Mouse (Mus musculus) kidney, adult 2 months (tissue): ENCODE results near the gene Purb.

Experiments used
- CTCF ChIP-seq: fragments of 200-500 bp; conservative IDR thresholded peaks from 2 replicates; pipeline ENCODE4 v1.5.1; 2011; ENCODE audit warnings: low read depth, mild to moderate bottlenecking, control low read depth, low read length, moderate library complexity, mixed read lengths; ENCODE audit not compliant: insufficient read depth, insufficient read length
- POLR2A ChIP-seq: fragments of 200-500 bp; IDR thresholded peaks from one replicate; pipeline ENCODE4 v1.6.1; 2011; ENCODE audit warnings: low read depth, low read length, control low read depth

GRCm38 (mm10) chr11:6506516-6506915, 30.8 kb upstream of the Purb start:
- no peak for TF ChIP-seq CTCF
- TF ChIP-seq POLR2A, result no peak
